Mouse (Mus musculus) embryonic facial prominence, embryonic 15.5 days (tissue): Measurements from ENCODE around the gene Ccdc124. TPM values are rescaled to one million over a fixed set of nuclear protein-coding genes. Genes with fewer than 3 reads are reported as not detected.

Experiments used
- ATAC-seq: fragments of 200-750 bp; cut with Nextera tagmentation; 2 replicates; pipeline ENCODE4 v1.8.0; 2017; ENCODE audit warnings: low read depth, moderate TSS enrichment; ENCODE audit not compliant: insufficient number of reproducible peaks, low FRiP score, low TSS enrichment
- H3K27ac ChIP-seq: fragments of 300-500 bp; sonication (generic); replicated peaks from 2 replicates; pipeline ENCODE4 v1.5.1; 2015; ENCODE audit warnings: mild to moderate bottlenecking, inconsistent platforms
- H3K27me3 ChIP-seq: fragments of 300-500 bp; sonication (generic); 2 replicates; pipeline ENCODE4 v1.6.1; 2015; ENCODE audit warnings: inconsistent platforms
- H3K36me3 ChIP-seq: fragments of 300-500 bp; sonication (generic); 2 replicates; pipeline ENCODE4 v1.6.1; 2015; ENCODE audit warnings: mild to moderate bottlenecking, inconsistent platforms
- H3K4me1 ChIP-seq: fragments of 300-500 bp; sonication (generic); 2 replicates; pipeline ENCODE4 v1.6.1; 2015; ENCODE audit warnings: inconsistent platforms
- H3K4me2 ChIP-seq: fragments of 300-500 bp; sonication (generic); replicated peaks from 2 replicates; pipeline ENCODE4 v1.6.1; 2015; ENCODE audit warnings: mild to moderate bottlenecking, inconsistent platforms
- H3K4me3 ChIP-seq: fragments of 300-500 bp; sonication (generic); replicated peaks from 2 replicates; pipeline ENCODE4 v1.5.1; 2015; ENCODE audit warnings: mild to moderate bottlenecking, inconsistent platforms
- H3K9ac ChIP-seq: fragments of 300-500 bp; sonication (generic); 2 replicates; pipeline ENCODE4 v1.6.1; 2015; ENCODE audit warnings: inconsistent platforms
- H3K9me3 ChIP-seq: fragments of 300-500 bp; sonication (generic); replicated peaks from 2 replicates; pipeline ENCODE4 v1.6.1; 2016; ENCODE audit warnings: inconsistent platforms
- WGBS: fragments of 180-500 bp; shearing (Covaris S2); methylation state at CpG from one replicate; pipeline ENCODE4 v1.1.7; 2015; 5-methylcytosine and 5-hydroxymethylcytosine counted together
- polyA plus RNA-seq: library from polyadenylated mRNA; unstranded; fragments of >200 nt; fragmentation: Nextera tagmentation; extraction: Ambion mirVana; gene quantifications from 2 replicates; pipeline ENCODE4 v1.2.1, GENCODE M21; 2015

Ccdc124 gene
- polyA plus RNA-seq, 1 experiment from 2014 or later: 99.6 TPM

- H3K9ac ChIP-seq: no peak overlapping the region
- ATAC-seq: no peak
- peak overlapping the region; percentile 44 for H3K4me2 ChIP-seq
- H3K4me1 ChIP-seq: peaks cover 41% of the 10 kb centered on the region
- H3K9me3 ChIP-seq: no peaks in the 10 kb centered on the region
- no peaks in the 10 kb centered on the region; the same call in 1 of the 2 replicates for H3K36me3 ChIP-seq
- 18% methylated on average over 40 of the region's 40 CpGs for WGBS
- peak overlapping the region; percentile 39; the same call in 1 of the 2 replicates for H3K27ac ChIP-seq
- no peaks in the 10 kb centered on the region for H3K27me3 ChIP-seq
- H3K4me3 ChIP-seq: peak overlapping the region; percentile 24
These were observed 5.1 kb downstream of the Ccdc124 start for GRCm38 (mm10) chr8:70868559-70869198.

- H3K4me3 ChIP-seq: no peak overlapping the region
- no peak overlapping the region for H3K9ac ChIP-seq
- H3K36me3 ChIP-seq: no peaks in the 10 kb centered on the region; the same call in 1 of the 2 replicates
- H3K27ac ChIP-seq: no peak overlapping the region
- peaks cover 47% of the 10 kb centered on the region for H3K4me1 ChIP-seq
- H3K4me2 ChIP-seq: no peak overlapping the region
- no peaks in the 10 kb centered on the region for H3K9me3 ChIP-seq
- peaks cover 20% of the 10 kb centered on the region for H3K27me3 ChIP-seq
- 83% methylated on average over 7 of the region's 7 CpGs for WGBS
- no peak for ATAC-seq
These were observed 7.2 kb downstream of the Ccdc124 start for GRCm38 (mm10) chr8:70866566-70866965.

- H3K27me3 ChIP-seq: peaks cover 22% of the 10 kb centered on the region
- WGBS: 6% methylated on average over 12 of the region's 12 CpGs
- H3K9me3 ChIP-seq: no peaks in the 10 kb centered on the region
- peak overlapping the region; percentile 24 for H3K9ac ChIP-seq
- peak overlapping the region; percentile 89 for H3K4me2 ChIP-seq
- no peak for ATAC-seq
- peak overlapping the region; percentile 80 for H3K27ac ChIP-seq
- H3K4me1 ChIP-seq: peaks cover 47% of the 10 kb centered on the region
- H3K36me3 ChIP-seq: no peaks in the 10 kb centered on the region; the same call in 1 of the 2 replicates
- peak overlapping the region; percentile 60 for H3K4me3 ChIP-seq
These were observed 7.7 kb downstream of the Ccdc124 start for GRCm38 (mm10) chr8:70866001-70866520.

GRCm38 (mm10) chr8:70865350-70866000 lies 8.3 kb downstream of the Ccdc124 start:
- Histone ChIP-seq H3K4me2 (peak overlapping the region; percentile 89), H3K9ac (peak overlapping the region; percentile 42), H3K9me3 (no peaks in the 10 kb centered on the region), H3K4me3 (peak overlapping the region; percentile 60), H3K4me1 (peaks cover 47% of the 10 kb centered on the region), H3K27me3 (peaks cover 22% of the 10 kb centered on the region), H3K27ac (peak overlapping the region; percentile 87), H3K36me3 (no peaks in the 10 kb centered on the region; the same call in 1 of the 2 replicates)
- peak; percentile 91 for ATAC-seq
- WGBS: under 1% methylated on average over 46 of the region's 46 CpGs

- H3K4me2 ChIP-seq: peak overlapping the region; percentile 89
- H3K4me1 ChIP-seq: peaks cover 47% of the 10 kb centered on the region
- peak overlapping the region; percentile 87 for H3K27ac ChIP-seq
- WGBS: 3% methylated on average over 24 of the region's 24 CpGs
- H3K9ac ChIP-seq: peak overlapping the region; percentile 42
- H3K9me3 ChIP-seq: no peaks in the 10 kb centered on the region
- peak overlapping the region; percentile 60 for H3K4me3 ChIP-seq
- no peaks in the 10 kb centered on the region; the same call in 1 of the 2 replicates for H3K36me3 ChIP-seq
- ATAC-seq: 0 out of 2 replicates have a peak, but pooled peaks have one; percentile 9
- peaks cover 22% of the 10 kb centered on the region for H3K27me3 ChIP-seq
These were observed 9.0 kb downstream of the Ccdc124 start for GRCm38 (mm10) chr8:70864712-70865221.

GRCm38 (mm10) chr8:70863956-70864711 lies 9.6 kb downstream of the Ccdc124 start:
- 2% methylated on average over 46 of the region's 46 CpGs for WGBS
- Histone ChIP-seq H3K27ac (peak overlapping the region; percentile 29), H3K4me2 (peak overlapping the region; percentile 89), H3K36me3 (no peaks in the 10 kb centered on the region; the same call in 1 of the 2 replicates), H3K4me1 (peaks cover 43% of the 10 kb centered on the region), H3K4me3 (peak overlapping the region; percentile 60), H3K9me3 (no peaks in the 10 kb centered on the region), H3K9ac (no peak overlapping the region; the same call in 1 of the 2 replicates), H3K27me3 (peaks cover 22% of the 10 kb centered on the region)
- no peak for ATAC-seq

- peak within 1 kb of the TSS; percentile 89 for H3K4me2 ChIP-seq
- H3K36me3 ChIP-seq: no peaks in the 10 kb centered on the region
- H3K4me3 ChIP-seq: peak within 1 kb of the TSS; percentile 60
- H3K9me3 ChIP-seq: no peaks in the 10 kb centered on the region
- peaks cover 22% of the 10 kb centered on the region for H3K27me3 ChIP-seq
- under 1% methylated on average over 55 of the region's 55 CpGs for WGBS
- H3K9ac ChIP-seq: peak within 1 kb of the TSS; percentile 55
- peaks cover 33% of the 10 kb centered on the region for H3K4me1 ChIP-seq
- peak within 1 kb of the TSS; percentile 29 for H3K27ac ChIP-seq
- ATAC-seq: no peak
These were observed 10.7 kb downstream of the Ccdc124 start, which contains the start of gene Kcnn1 for GRCm38 (mm10) chr8:70862824-70863641. Gene Kcnn1, minus strand, starts transcription at chr8:70863258.

- no peak overlapping the region for H3K27ac ChIP-seq
- 17% methylated on average over 4 of the region's 4 CpGs for WGBS
- 0 out of 2 replicates have a peak overlapping the region, but pooled peaks have one; percentile 57 for H3K4me3 ChIP-seq
- ATAC-seq: no peak
- H3K9me3 ChIP-seq: no peaks in the 10 kb centered on the region
- H3K9ac ChIP-seq: no peak overlapping the region
- peaks cover 20% of the 10 kb centered on the region for H3K4me1 ChIP-seq
- no peaks in the 10 kb centered on the region for H3K36me3 ChIP-seq
- H3K4me2 ChIP-seq: peak overlapping the region; percentile 91; the same call in 1 of the 2 replicates
- H3K27me3 ChIP-seq: peaks cover 11% of the 10 kb centered on the region
These were observed 16.2 kb downstream of the Ccdc124 start for GRCm38 (mm10) chr8:70857516-70857915.

- ATAC-seq: no peak
- peak overlapping the region; percentile 91 for H3K4me2 ChIP-seq
- 0 out of 2 replicates have a peak, but pooled peaks cover 3% of the 10 kb centered on the region for H3K27me3 ChIP-seq
- WGBS: 8% methylated on average over 33 of the region's 33 CpGs
- H3K4me3 ChIP-seq: peak overlapping the region; percentile 57
- H3K9ac ChIP-seq: peak overlapping the region; percentile 44; the same call in 1 of the 2 replicates
- peaks cover 18% of the 10 kb centered on the region for H3K4me1 ChIP-seq
- no peak overlapping the region for H3K27ac ChIP-seq
- H3K36me3 ChIP-seq: no peaks in the 10 kb centered on the region
- no peaks in the 10 kb centered on the region for H3K9me3 ChIP-seq
These were observed 17.1 kb downstream of the Ccdc124 start for GRCm38 (mm10) chr8:70856541-70857197.
